Mouse (Mus musculus) heart, postnatal 0 days (tissue): ENCODE measurements around the gene Shc3. TPM values are rescaled to one million over a fixed set of nuclear protein-coding genes. Genes with fewer than 3 reads are reported as not detected.

ENCODE experiments used
- ATAC-seq: fragments of 200-750 bp; cut with Nextera tagmentation; 2 replicates; pipeline ENCODE4 v1.8.0; 2017; ENCODE audit warnings: low read depth, moderate number of reproducible peaks, moderate library complexity; ENCODE audit not compliant: insufficient read depth
- DNase-seq: peaks from one replicate; pipeline ENCODE4 v3.0.0-alpha.2; 2016; ENCODE audit warnings: low spot score
- H3K27ac ChIP-seq: fragments of 300-500 bp; sonication (generic); 2 replicates; pipeline ENCODE4 v1.5.1; 2014; ENCODE audit warnings: low read depth, mild to moderate bottlenecking
- H3K27me3 ChIP-seq: fragments of 300-500 bp; sonication (generic); 2 replicates; pipeline ENCODE4 v1.6.1; 2014; ENCODE audit warnings: low read length, mixed read lengths; ENCODE audit not compliant: control insufficient read depth, insufficient read depth
- H3K36me3 ChIP-seq: fragments of 300-500 bp; sonication (generic); replicated peaks from 2 replicates; pipeline ENCODE4 v1.6.1; 2014; ENCODE audit warnings: low read length, mixed read lengths; ENCODE audit not compliant: control insufficient read depth, insufficient read depth
- H3K4me1 ChIP-seq: fragments of 300-500 bp; sonication (generic); 2 replicates; pipeline ENCODE4 v1.6.1; 2014; ENCODE audit warnings: antibody characterized with exemption; ENCODE audit not compliant: control insufficient read depth, insufficient read depth
- H3K4me2 ChIP-seq: fragments of 300-500 bp; sonication (generic); 2 replicates; pipeline ENCODE4 v1.6.1; 2014; ENCODE audit warnings: low read depth, mild to moderate bottlenecking, low read length, moderate library complexity
- H3K4me3 ChIP-seq: fragments of 300-500 bp; sonication (generic); 2 replicates; pipeline ENCODE4 v1.5.1; 2014; ENCODE audit warnings: low read depth, low read length
- H3K9ac ChIP-seq: fragments of 300-500 bp; sonication (generic); replicated peaks from 2 replicates; pipeline ENCODE4 v1.6.1; 2014; ENCODE audit warnings: low read depth, low read length, mixed read lengths
- H3K9me3 ChIP-seq: fragments of 300-500 bp; sonication (generic); replicated peaks from 2 replicates; pipeline ENCODE4 v1.6.1; 2016; ENCODE audit warnings: low read length; ENCODE audit not compliant: control insufficient read depth
- CTCF ChIP-seq: IDR thresholded peaks from 2 replicates; pipeline ENCODE4 v1.5.1; 2016; ENCODE audit warnings: antibody characterized with exemption, control low read depth, low read depth
- EP300 ChIP-seq: IDR thresholded peaks from 2 replicates; pipeline ENCODE4 v1.6.1; 2016; ENCODE audit warnings: antibody characterized with exemption, low read depth
- WGBS: fragments of 180-500 bp; shearing (Covaris S2); extraction: QIAGEN DNeasy Blood & Tissue Kit; methylation state at CpG from one replicate; pipeline ENCODE4 v1.1.7; 2014; 5-methylcytosine and 5-hydroxymethylcytosine counted together
- polyA plus RNA-seq: library from polyadenylated mRNA; unstranded; fragments of >200 nt; fragmentation: Nextera tagmentation; extraction: Ambion mirVana; gene quantifications from 2 replicates; pipeline ENCODE4 v1.2.1, GENCODE M21; 2015
- total RNA-seq: library from RNA; depleted of rRNA; stranded (reverse); fragments of >200 nt; gene quantifications from 2 replicates; pipeline ENCODE4 v1.2.3, GENCODE M21; 2014; ENCODE audit warnings: low replicate concordance

Gene Shc3
- total and polyA plus RNA-seq, 2 experiments from 2014 or later: 0.12 to 2.1 TPM

DNA sequence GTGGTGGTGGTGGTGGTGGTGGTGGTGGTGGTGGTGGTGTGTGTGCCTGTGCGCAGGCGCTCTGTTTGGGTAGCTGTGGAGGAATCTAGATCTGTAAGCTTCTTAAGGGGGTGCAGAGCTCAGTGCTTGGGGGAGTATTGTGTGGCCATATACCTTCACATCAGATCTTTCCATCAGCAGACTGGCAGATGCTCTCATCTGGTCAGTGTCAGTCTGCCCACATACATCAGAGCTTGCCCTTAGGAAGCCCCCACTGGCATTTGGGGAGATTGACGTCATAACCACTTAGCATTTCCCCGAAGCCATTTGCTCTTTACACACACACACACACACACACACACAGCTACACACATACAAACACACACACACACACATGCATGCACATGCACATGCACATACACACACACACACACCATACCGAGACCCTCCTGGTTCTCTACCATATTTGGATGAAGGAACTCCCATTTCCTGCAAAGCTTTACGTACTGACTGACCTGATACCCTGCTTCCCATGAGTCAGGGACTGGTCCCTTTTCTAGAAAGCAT lies 159.2 kb downstream of the Shc3 start:
- no peak overlapping the region for H3K9ac ChIP-seq

DNA sequence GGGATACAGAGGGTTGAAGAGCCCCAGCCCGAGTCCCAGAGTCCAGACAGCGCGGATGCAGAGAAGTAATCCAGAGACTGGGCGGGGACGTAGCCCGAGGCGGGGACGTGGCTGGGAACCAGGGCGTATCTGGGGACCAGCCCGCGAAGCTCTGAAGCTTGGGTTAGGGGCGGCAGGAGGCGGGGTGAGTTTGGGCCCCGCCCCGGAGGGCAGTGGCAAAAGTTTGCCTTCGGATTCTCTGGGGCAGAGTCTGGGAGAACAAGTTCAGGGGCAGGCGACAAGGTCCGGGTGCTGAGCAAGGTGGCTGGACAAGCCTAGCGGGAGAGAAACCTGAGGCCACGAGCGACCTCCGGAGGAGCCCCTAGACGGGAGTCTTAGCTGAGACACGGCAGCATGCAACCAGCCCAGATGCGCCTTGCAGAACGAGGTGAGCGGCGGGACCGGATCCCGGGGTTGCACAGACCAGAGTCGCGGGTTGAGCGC lies 160.7 kb downstream of the Shc3 start, which contains the start of gene S1pr3:
Gene S1pr3 (plus strand): TSS at position 121 of the 483 bp plus-strand sequence.
- Histone ChIP-seq H3K9ac (peak within 1 kb of the TSS; percentile 68), H3K36me3 (no peaks in the 10 kb centered on the region), H3K27ac (peak within 1 kb of the TSS; percentile 49), H3K4me1 (peaks cover 5% of the 10 kb centered on the region; the same call in 1 of the 2 replicates), H3K9me3 (no peaks in the 10 kb centered on the region), H3K4me3 (peak within 1 kb of the TSS; percentile 54), H3K4me2 (peak within 1 kb of the TSS; percentile 74), H3K27me3 (no peaks in the 10 kb centered on the region)
- DNase-seq (peak; percentile 49), ATAC-seq (peak; percentile 72)
- TF ChIP-seq CTCF (peak; percentile 16), EP300 (no peak)
- under 1% methylated on average over 33 of the region's 33 CpGs for WGBS

More for the DNA sequence above, 159.2 kb downstream of the Shc3 start:
- Histone ChIP-seq H3K9me3 (no peaks in the 10 kb centered on the region), H3K4me2 (peak overlapping the region; percentile 74), H3K4me1 (no peaks in the 10 kb centered on the region), H3K36me3 (no peaks in the 10 kb centered on the region), H3K4me3 (peak overlapping the region; percentile 54), H3K27ac (0 out of 2 replicates have a peak overlapping the region, but pooled peaks have one; percentile 17), H3K27me3 (no peaks in the 10 kb centered on the region)
- TF ChIP-seq CTCF: no peak
- WGBS: 66% methylated on average over 6 of the region's 6 CpGs
- DNase-seq (no peak), ATAC-seq (no peak)

DNA sequence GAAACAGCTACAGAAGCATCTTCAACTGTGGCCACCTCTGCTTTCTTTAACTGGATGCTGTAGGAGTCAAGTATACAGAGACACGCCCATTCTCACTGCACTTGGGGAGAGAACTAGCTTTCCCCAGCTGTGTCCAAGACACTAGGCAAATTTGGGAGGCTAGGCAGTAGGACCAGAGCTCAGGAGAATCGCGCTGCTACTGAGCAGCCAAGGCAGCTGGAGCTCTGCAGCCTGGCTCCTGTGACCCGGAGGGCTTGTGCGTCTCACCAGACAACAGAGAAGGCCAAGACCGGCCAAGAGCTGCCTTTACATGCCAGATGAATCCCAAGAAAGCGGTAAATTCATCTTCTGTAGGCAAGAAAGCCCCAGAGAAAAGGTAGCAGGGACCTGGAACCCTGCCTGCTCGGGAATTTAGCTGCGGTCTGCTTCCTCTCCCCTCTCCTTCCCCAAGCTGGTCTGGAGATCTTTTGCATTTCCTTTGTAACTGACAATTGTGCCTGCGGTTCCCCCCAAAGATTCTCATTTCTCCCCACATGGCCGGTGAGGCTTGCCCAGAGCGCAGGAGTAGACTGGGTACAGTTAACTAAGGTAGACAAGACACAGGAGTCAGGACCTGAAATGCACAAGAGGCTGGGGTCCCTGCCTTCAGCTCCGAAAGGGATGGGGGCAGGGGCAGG lies 161.5 kb downstream of the Shc3 start:
- WGBS: 55% methylated on average over 13 of the region's 13 CpGs
- H3K36me3 ChIP-seq: no peaks in the 10 kb centered on the region
- H3K9ac ChIP-seq: no peak overlapping the region
- DNase-seq (no peak), ATAC-seq (no peak)
- H3K27me3 ChIP-seq: no peaks in the 10 kb centered on the region
- H3K4me1 ChIP-seq: peaks cover 5% of the 10 kb centered on the region; the same call in 1 of the 2 replicates
- no peak overlapping the region for H3K27ac ChIP-seq
- 0 out of 2 replicates have a peak overlapping the region, but pooled peaks have one; percentile 54 for H3K4me3 ChIP-seq
- H3K4me2 ChIP-seq: peak overlapping the region; percentile 74
- no peaks in the 10 kb centered on the region for H3K9me3 ChIP-seq
- TF ChIP-seq EP300: no peak
- TF ChIP-seq CTCF: no peak

DNA sequence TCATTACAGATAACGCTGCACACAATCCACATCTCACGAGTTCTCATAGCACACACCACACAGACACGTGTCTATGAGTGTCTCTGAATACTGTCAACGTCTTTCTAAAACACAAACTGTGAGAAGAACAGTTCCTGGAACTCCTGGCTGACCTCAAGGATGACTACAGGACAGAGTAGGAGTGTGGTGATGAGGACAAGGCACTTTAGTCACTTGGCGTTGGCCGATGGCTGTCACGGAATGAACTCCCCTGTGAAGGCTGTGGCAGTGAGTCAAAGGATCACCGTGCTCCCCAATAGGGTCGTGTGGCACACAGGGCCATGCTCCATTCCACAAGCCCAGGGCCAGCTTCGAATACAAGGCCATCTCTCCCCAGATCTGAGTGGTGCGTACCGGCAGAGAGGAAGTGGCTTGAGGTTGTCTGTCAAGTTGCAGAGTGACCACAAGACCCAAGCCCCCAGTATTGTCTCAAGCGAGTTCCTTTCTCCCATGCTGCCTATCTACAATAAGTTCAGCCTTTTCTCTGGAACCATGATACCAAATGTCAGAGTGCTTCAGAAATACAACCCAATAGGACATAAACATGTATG lies 163.4 kb downstream of the Shc3 start:
- H3K4me3 ChIP-seq: no peak overlapping the region
- peaks cover 12% of the 10 kb centered on the region for H3K4me1 ChIP-seq
- no peaks in the 10 kb centered on the region for H3K9me3 ChIP-seq
- H3K9ac ChIP-seq: no peak overlapping the region
- no peak overlapping the region for H3K4me2 ChIP-seq
- no peak overlapping the region for H3K27ac ChIP-seq
- 73% methylated on average over 13 of the region's 13 CpGs for WGBS
- no peak for ATAC-seq
- no peak for DNase-seq
- no peaks in the 10 kb centered on the region for H3K27me3 ChIP-seq
- no peak for TF ChIP-seq EP300
- TF ChIP-seq CTCF: no peak
- H3K36me3 ChIP-seq: no peaks in the 10 kb centered on the region

DNA sequence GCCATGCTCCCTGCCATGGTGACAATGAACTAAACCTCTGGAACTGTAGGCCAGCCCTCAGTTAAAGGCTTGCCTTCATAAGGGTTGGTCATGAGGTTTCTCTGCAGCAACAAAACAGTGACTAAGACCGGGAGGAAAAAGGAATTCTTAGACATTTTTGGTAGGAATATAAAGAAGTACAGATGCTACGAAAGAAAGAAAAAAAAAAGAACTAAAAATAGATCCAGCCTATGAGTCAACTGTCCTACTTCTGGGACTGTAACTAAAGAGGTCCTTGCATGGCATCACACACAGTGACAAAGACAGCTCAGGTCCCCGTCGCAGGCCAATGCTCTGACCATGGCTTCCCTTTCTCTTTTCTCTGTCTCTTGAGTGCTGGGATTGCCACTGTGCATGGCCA lies 164.7 kb downstream of the Shc3 start:
- no peaks in the 10 kb centered on the region for H3K27me3 ChIP-seq
- no peak overlapping the region for H3K9ac ChIP-seq
- WGBS: 58% methylated on average over 4 of the region's 4 CpGs
- no peak overlapping the region for H3K27ac ChIP-seq
- H3K36me3 ChIP-seq: no peaks in the 10 kb centered on the region
- no peak overlapping the region for H3K4me2 ChIP-seq
- peaks cover 17% of the 10 kb centered on the region for H3K4me1 ChIP-seq
- ATAC-seq (no peak), DNase-seq (no peak)
- TF ChIP-seq CTCF: no peak
- no peak for TF ChIP-seq EP300
- no peaks in the 10 kb centered on the region for H3K9me3 ChIP-seq
- no peak overlapping the region for H3K4me3 ChIP-seq
